Mouse (Mus musculus) thymus, postnatal 10 days (tissue): ENCODE results near the gene Cnga4.
"Not testable (repeated sequence)": the region's sequence is repeated elsewhere in the genome, so short reads cannot be mapped to it uniquely, and the experiment has no call there.

Experiments
- DNase-seq, 2 experiments: peaks; one replicate each; pipeline ENCODE4 v3.0.0; 2021; ENCODE audit warnings: low spot score in 2 of 2

Cnga4 gene

DNA sequence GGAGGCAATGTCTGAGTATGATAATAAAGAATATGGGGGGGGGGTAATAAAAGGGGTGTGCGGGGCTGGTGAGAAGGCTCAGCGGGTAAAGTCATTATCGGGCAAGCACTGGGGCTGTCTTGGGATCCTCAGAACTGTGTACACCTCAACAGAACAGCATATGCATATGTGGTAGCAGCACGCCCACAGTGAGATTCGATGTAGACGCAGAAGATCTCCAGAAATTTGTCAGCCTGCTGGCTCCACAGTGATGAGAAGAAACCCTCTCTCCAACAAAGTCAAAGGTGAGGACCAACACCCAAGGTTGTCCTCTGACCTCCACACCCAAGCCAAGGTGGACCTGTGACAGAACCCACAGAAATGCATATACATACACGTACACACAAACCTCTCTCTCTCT lies 12.2 kb downstream of the Cnga4 start:
- DNase-seq: no peak

DNA sequence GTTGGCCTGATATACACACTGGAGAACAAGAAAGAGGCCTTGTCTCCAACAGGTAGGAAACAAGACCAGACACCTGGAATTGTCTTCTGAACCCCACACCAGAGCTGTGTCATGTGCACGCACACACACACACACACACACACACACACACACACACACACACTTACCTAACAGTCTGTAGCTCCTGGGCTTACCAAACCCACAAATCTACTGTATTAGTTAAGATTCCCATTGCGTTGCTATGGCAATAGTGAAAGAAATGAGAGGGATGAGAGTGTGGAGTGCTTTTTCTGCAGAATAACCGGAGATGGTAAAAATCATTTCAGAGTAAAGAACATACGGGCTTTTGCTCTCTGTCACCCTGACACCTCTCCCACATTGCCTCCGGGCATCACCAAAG lies 13.7 kb downstream of the Cnga4 start:
- DNase-seq: no peak

DNA sequence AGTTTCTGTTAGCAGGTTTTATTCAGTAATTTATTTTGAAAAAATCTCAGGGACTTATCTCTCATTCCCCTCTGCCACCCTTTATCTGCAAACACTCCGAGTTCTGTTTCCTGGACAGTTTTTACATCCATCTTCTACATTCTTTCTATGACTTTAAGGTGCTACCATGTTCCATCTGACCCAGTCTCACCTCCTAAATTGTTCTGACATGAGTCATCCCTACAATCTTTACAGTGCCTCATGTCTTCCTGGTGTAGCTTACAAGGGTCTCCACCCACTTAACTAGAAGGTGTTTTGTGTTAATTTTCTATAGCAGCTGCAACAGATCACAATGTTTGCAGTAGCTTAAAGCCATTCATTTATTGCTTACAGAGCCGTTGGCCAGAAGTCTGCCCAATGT lies 16.5 kb downstream of the Cnga4 start:
- no peak for DNase-seq

DNA sequence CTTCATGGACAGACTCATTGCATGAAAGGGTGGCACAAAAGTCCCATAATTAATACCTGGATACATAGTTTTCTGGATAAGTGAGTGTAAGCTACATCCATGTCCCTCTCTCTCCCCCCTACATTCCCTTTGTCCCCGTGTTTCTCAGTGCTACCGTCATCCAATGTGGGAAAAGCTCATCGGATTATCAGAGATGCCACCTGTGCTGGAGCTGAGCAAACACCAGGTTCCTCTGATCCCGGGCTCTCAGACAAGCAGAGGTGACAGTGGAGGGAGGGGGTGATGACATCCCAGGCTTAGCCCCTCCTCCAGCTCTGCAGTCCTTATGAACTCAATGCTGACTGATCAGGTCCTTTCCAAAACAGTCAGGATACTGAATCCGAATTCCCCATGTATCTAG lies 20.0 kb downstream of the Cnga4 start:
- DNase-seq: no peak

- DNase-seq: no peak
Observed at GRCm38 (mm10) chr7:105425424-105426043, 21.2 kb downstream of the Cnga4 start, which contains the start of gene Cckbr. Gene Cckbr (plus strand): TSS chr7:105425731.

GRCm38 (mm10) chr7:105426051-105426450 lies 21.7 kb downstream of the Cnga4 start:
- DNase-seq: no peak

GRCm38 (mm10) chr7:105432058-105432457 lies 27.7 kb downstream of the Cnga4 start:
- no peak for DNase-seq

GRCm38 (mm10) chr7:105433859-105434258 lies 29.5 kb downstream of the Cnga4 start:
- no peak for DNase-seq

DNA sequence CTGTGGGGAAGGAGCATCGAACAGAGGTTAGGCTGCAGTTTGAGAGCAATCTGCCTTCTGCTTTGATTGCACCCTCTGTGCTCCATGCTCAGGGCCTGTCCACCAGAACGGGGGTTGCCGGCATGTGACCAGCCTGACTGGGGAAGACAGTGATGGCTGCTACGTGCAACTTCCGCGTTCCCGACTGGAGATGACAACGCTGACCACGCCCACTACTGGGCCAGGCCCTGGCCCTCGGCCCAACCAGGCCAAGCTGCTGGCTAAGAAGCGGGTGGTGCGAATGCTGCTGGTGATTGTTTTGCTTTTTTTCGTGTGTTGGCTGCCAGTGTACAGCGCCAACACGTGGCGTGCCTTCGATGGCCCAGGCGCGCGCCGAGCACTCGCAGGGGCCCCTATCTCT lies 30.4 kb downstream of the Cnga4 start:
- DNase-seq: no peak

DNA sequence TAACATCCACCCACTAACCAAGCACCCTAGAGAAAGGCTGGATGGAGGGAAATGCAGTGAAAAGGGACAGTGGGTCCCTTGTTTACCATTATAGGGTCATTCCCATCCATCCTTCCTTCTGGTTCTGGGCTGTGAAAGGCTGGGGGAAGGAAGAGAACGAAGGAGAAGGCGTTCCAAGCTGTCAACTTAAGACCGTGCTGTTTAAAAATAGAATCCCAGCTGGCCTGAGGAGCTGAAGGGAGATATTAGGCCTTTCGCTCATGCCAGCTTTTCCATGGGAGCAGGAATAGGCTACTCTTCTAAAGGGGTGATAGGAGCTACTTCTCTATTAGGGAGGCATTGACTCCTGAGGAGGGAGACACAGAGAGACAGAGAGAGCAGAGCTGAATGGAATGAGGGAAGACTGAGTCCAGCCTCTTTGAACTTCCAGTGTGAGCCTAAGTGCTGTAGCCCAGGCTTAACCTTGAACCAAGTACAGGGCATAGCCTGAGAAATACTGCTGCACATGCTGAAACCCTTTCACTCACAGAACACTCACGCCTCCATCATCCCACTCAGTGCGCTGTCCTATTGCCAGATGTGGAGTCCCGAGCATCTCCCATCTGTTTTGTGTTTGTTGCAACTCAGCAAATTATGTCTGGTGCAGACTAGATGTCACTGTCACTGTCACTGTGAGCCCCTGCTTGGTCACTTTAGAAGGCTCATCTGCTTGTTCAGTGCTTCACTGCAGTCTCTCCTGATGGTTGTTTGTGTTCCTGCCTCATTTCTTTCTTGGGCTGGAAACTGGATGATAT lies 33.8 kb downstream of the Cnga4 start:
- DNase-seq: no peak

DNA sequence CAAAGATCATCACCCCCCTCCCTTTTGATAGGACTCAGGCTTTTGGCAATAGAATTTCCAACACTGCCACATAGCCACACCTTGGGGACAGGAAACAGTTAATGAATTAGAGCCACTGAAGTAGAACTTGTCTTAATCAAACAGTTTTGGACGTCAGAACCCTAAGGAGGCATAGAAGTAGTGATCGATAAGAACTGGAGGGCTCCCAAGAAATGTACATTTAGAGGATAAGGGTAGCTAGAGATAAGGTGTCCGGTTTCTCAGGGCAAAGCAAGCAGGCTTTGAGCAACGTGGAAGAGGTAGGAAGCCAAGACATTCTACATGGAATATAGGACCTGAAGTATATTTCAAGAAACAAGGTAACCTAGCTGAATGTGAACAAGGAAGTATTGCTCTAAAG lies 37.1 kb downstream of the Cnga4 start:
- no peak for DNase-seq

DNA sequence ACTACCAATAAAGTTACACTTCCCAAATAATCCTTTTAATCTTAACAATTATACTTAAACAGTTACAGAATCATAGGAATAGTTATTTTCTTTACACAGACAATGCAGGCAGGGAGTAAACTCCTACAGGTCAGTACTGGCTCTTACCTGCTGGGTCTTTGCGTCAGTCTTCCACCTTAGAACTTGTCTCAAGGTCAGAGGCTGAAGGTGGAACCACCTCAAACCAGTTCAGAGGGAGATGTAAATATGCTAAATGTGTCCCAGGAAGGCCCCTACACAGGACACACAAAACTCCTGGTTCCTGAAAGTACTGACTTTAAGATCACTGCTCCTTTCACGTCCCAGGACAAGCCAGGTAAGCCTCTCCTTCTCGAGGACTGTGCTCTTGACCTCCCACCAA lies 40.7 kb downstream of the Cnga4 start:
- DNase-seq: no peak

GRCm38 (mm10) chr7:105453345-105453744 lies 49.0 kb downstream of the Cnga4 start:
- DNase-seq: not testable (repeated sequence)
